Mouse (Mus musculus) CH12.LX (cell line): ENCODE data around the gene Rbks. TPM values are rescaled to one million over a fixed set of nuclear protein-coding genes. Genes with fewer than 3 reads are reported as not detected.

ENCODE experiments used
- DNase-seq: peaks from one replicate; pipeline ENCODE4 v3.0.0-alpha.2; 2013; ENCODE audit errors: extremely low read depth
- H3K27ac ChIP-seq: 2 replicates; pipeline ENCODE4 v1.5.1; 2012; ENCODE audit warnings: low read depth, mild to moderate bottlenecking, control low read depth, moderate library complexity; ENCODE audit not compliant: insufficient read depth
- H3K27me3 ChIP-seq: replicated peaks from 2 replicates; pipeline ENCODE3; 2012; ENCODE audit warnings: inconsistent platforms
- H3K36me3 ChIP-seq, 2 experiments: replicated peaks in 1 of 2; 2 replicates each; pipeline versions ENCODE3 to v1.6.1; 2012; ENCODE audit warnings: inconsistent platforms in 1 of 2, low read length in 1 of 2, mild to moderate bottlenecking in 1 of 2, mixed read lengths in 1 of 2, moderate library complexity in 1 of 2; ENCODE audit not compliant: control insufficient read depth in 1 of 2, insufficient read depth in 1 of 2
- H3K4me1 ChIP-seq, 2 experiments: 2 replicates each; pipeline ENCODE4 v1.6.1; 2012; ENCODE audit warnings: inconsistent platforms in 1 of 2, moderate library complexity in 1 of 2; ENCODE audit not compliant: insufficient read depth in 2 of 2, control insufficient read depth in 1 of 2
- H3K4me2 ChIP-seq: 2 replicates; pipeline ENCODE4 v1.6.1; 2012; ENCODE audit warnings: low read depth, mild to moderate bottlenecking, control low read depth; ENCODE audit not compliant: poor library complexity, insufficient read depth, severe bottlenecking
- H3K4me3 ChIP-seq, 3 experiments: fragments of 150-350 bp in 1 of 3; sonication (generic) in 1 of 3; replicated peaks in 1 of 3; 2 replicates each; pipeline versions ENCODE3 to v1.5.1; 2011 to 2012; ENCODE audit warnings: low read depth in 2 of 3, low read length in 2 of 3, mild to moderate bottlenecking in 2 of 3, moderate library complexity in 2 of 3, control low read depth in 1 of 3, improper control_type of control experiment in 1 of 3, inconsistent platforms in 1 of 3, mixed read lengths in 1 of 3; ENCODE audit not compliant: poor library complexity in 1 of 3
- H3K79me2 ChIP-seq: replicated peaks from 2 replicates; pipeline ENCODE4 v1.6.1; 2012; ENCODE audit warnings: mild to moderate bottlenecking, moderate library complexity; ENCODE audit not compliant: control insufficient read depth, poor library complexity, insufficient read depth, severe bottlenecking; ENCODE audit errors: extremely low read depth
- H3K9ac ChIP-seq: 2 replicates; pipeline ENCODE4 v1.6.1; 2012; ENCODE audit warnings: low read depth, mild to moderate bottlenecking, control low read depth, moderate library complexity; ENCODE audit not compliant: insufficient read depth
- H3K9me3 ChIP-seq: replicated peaks from 2 replicates; pipeline ENCODE3; 2012; ENCODE audit warnings: low read length, inconsistent platforms, mixed read lengths
- BHLHE40 ChIP-seq: IDR thresholded peaks from 2 replicates; pipeline ENCODE4 v1.6.1; 2011; ENCODE audit warnings: mild to moderate bottlenecking, low read depth, low read length, improper control_type of control experiment
- CHD1 ChIP-seq: IDR thresholded peaks from 2 replicates; pipeline ENCODE4 v1.6.1; 2012; ENCODE audit warnings: low read depth, low read length, improper control_type of control experiment, inconsistent platforms
- CHD2 ChIP-seq: IDR thresholded peaks from 2 replicates; pipeline ENCODE4 v1.6.1; 2011; ENCODE audit warnings: low read length, improper control_type of control experiment
- CTCF ChIP-seq, 2 experiments: IDR thresholded peaks in 1 of 2; conservative IDR thresholded peaks in 1 of 2; 2 replicates each; pipeline ENCODE4 v1.5.1; 2011 to 2012; ENCODE audit warnings: low read depth in 2 of 2, low read length in 2 of 2, improper control_type of control experiment in 1 of 2, inconsistent platforms in 1 of 2, mild to moderate bottlenecking in 1 of 2, moderate library complexity in 1 of 2
- E2F4 ChIP-seq: IDR thresholded peaks from 2 replicates; pipeline ENCODE4 v1.6.1; 2011; ENCODE audit warnings: low read depth, low read length, improper control_type of control experiment; ENCODE audit not compliant: insufficient replicate concordance
- ELF1 ChIP-seq: IDR thresholded peaks from 2 replicates; pipeline ENCODE4 v1.6.1; 2014; ENCODE audit warnings: low read depth, mild to moderate bottlenecking, inconsistent platforms, low read length, improper control_type of control experiment
- EP300 ChIP-seq: IDR thresholded peaks from 2 replicates; pipeline ENCODE4 v1.6.1; 2011; ENCODE audit warnings: low read length, improper control_type of control experiment
- ETS1 ChIP-seq: conservative IDR thresholded peaks from 2 replicates; pipeline ENCODE4 v1.6.1; 2012; ENCODE audit warnings: low read depth, mild to moderate bottlenecking, inconsistent platforms, low read length, improper control_type of control experiment, moderate library complexity
- GABPA ChIP-seq: IDR thresholded peaks from 2 replicates; pipeline ENCODE4 v1.6.1; 2012; ENCODE audit warnings: low read depth, low read length, improper control_type of control experiment, inconsistent platforms; ENCODE audit not compliant: insufficient replicate concordance
- HCFC1 ChIP-seq: IDR thresholded peaks from 2 replicates; pipeline ENCODE4 v1.6.1; 2012; ENCODE audit warnings: low read depth, mild to moderate bottlenecking, inconsistent platforms, low read length, improper control_type of control experiment
- IRF4 ChIP-seq: IDR thresholded peaks from 2 replicates; pipeline ENCODE4 v1.6.1; 2014; ENCODE audit warnings: low read depth, mild to moderate bottlenecking, inconsistent platforms, low read length, improper control_type of control experiment
- KAT2A ChIP-seq: IDR thresholded peaks from 2 replicates; pipeline ENCODE4 v1.6.1; 2012; ENCODE audit warnings: low read length, improper control_type of control experiment, inconsistent platforms; ENCODE audit not compliant: insufficient replicate concordance
- MAFK ChIP-seq: IDR thresholded peaks from 2 replicates; pipeline ENCODE4 v1.6.1; 2011; ENCODE audit warnings: low read length, improper control_type of control experiment; ENCODE audit not compliant: insufficient replicate concordance
- MAX ChIP-seq: IDR thresholded peaks from 2 replicates; pipeline ENCODE4 v1.6.1; 2011; ENCODE audit warnings: low read length, improper control_type of control experiment
- MAZ ChIP-seq: IDR thresholded peaks from 2 replicates; pipeline ENCODE4 v1.6.1; 2012; ENCODE audit warnings: low read depth, mild to moderate bottlenecking, inconsistent platforms, low read length, improper control_type of control experiment, moderate library complexity
- MEF2A ChIP-seq: IDR thresholded peaks from 2 replicates; pipeline ENCODE4 v1.6.1; 2014; ENCODE audit warnings: low read depth, mild to moderate bottlenecking, inconsistent platforms, low read length, improper control_type of control experiment, borderline replicate concordance
- MXI1 ChIP-seq: IDR thresholded peaks from 2 replicates; pipeline ENCODE4 v1.6.1; 2011; ENCODE audit warnings: mild to moderate bottlenecking, low read depth, low read length, improper control_type of control experiment
- MYC ChIP-seq: IDR thresholded peaks from 2 replicates; pipeline ENCODE4 v1.6.1; 2011; ENCODE audit warnings: low read depth, mild to moderate bottlenecking, improper control_type of control experiment, low read length
- NELFE ChIP-seq: IDR thresholded peaks from 2 replicates; pipeline ENCODE4 v1.6.1; 2011; ENCODE audit warnings: low read depth, low read length, improper control_type of control experiment
- NRF1 ChIP-seq: IDR thresholded peaks from 2 replicates; pipeline ENCODE4 v1.6.1; 2014; ENCODE audit warnings: low read depth, mild to moderate bottlenecking, inconsistent platforms, low read length, improper control_type of control experiment, moderate library complexity
- PAX5 ChIP-seq: IDR thresholded peaks from 2 replicates; pipeline ENCODE4 v1.6.1; 2012; ENCODE audit warnings: low read length, inconsistent platforms, mixed read lengths
- POLR2A ChIP-seq: IDR thresholded peaks from 2 replicates; pipeline ENCODE4 v1.6.1; 2011; ENCODE audit warnings: low read depth, mild to moderate bottlenecking, improper control_type of control experiment, low read length
- POLR2AphosphoS2 ChIP-seq: IDR thresholded peaks from 2 replicates; pipeline ENCODE4 v1.6.1; 2011; ENCODE audit warnings: low read depth, low read length, improper control_type of control experiment
- RAD21 ChIP-seq: IDR thresholded peaks from 2 replicates; pipeline ENCODE4 v1.6.1; 2011; ENCODE audit warnings: low read depth, mild to moderate bottlenecking, low read length, improper control_type of control experiment, moderate library complexity
- SIN3A ChIP-seq: IDR thresholded peaks from 2 replicates; pipeline ENCODE4 v1.6.1; 2012; ENCODE audit warnings: low read length, improper control_type of control experiment, inconsistent platforms
- TCF12 ChIP-seq: IDR thresholded peaks from 2 replicates; pipeline ENCODE4 v1.6.1; 2014; ENCODE audit warnings: low read depth, mild to moderate bottlenecking, inconsistent platforms, low read length, improper control_type of control experiment
- USF1 ChIP-seq: IDR thresholded peaks from 2 replicates; pipeline ENCODE4 v1.6.1; 2014; ENCODE audit warnings: low read depth, mild to moderate bottlenecking, inconsistent platforms, low read length, improper control_type of control experiment
- ZC3H11A ChIP-seq: IDR thresholded peaks from 2 replicates; pipeline ENCODE4 v1.6.1; 2012; ENCODE audit warnings: low read depth, mild to moderate bottlenecking, inconsistent platforms, low read length, improper control_type of control experiment
- ZMIZ1 ChIP-seq: IDR thresholded peaks from 2 replicates; pipeline ENCODE4 v1.6.1; 2012; ENCODE audit warnings: low read depth, mild to moderate bottlenecking, inconsistent platforms, low read length, improper control_type of control experiment
- dilution Hi-C: fragments of 300-500 bp; cut with MboI; formaldehyde crosslinking; loops from 2 replicates; pipeline ENCODE4 v1.14.3; 2020; ENCODE audit warnings: low sequenced_read_pairs; ENCODE audit not compliant: extremely low pct_unique_long_range_greater_than_20kb, extremely low pct_ligation_motif_present
- in situ Hi-C: fragments of 300-500 bp; cut with MboI; formaldehyde crosslinking; loops from 3 replicates; pipeline ENCODE4 v1.14.3; 2019; ENCODE audit warnings: low sequenced_read_pairs, low pct_ligation_motif_present, low pct_unique_long_range_greater_than_20kb, mixed read lengths
- polyA plus RNA-seq: library from polyadenylated mRNA; unstranded; fragments of >175 nt; gene quantifications from 2 replicates; pipeline ENCODE4 v1.2.1, GENCODE M21; 2012; ENCODE audit warnings: low read depth; ENCODE audit not compliant: insufficient read length
- total RNA-seq, 2 experiments: library from RNA; depleted of rRNA; stranded (reverse); fragments of 300-350 nt in 1 of 2; fragments of >200 nt in 1 of 2; gene quantifications; 2 replicates each; pipeline ENCODE4 v1.2.3; 2012 to 2014

Rbks gene
- total and polyA plus RNA-seq, 3 experiments, result 3.6 to 9.2 (median 6.8) TPM

DNA sequence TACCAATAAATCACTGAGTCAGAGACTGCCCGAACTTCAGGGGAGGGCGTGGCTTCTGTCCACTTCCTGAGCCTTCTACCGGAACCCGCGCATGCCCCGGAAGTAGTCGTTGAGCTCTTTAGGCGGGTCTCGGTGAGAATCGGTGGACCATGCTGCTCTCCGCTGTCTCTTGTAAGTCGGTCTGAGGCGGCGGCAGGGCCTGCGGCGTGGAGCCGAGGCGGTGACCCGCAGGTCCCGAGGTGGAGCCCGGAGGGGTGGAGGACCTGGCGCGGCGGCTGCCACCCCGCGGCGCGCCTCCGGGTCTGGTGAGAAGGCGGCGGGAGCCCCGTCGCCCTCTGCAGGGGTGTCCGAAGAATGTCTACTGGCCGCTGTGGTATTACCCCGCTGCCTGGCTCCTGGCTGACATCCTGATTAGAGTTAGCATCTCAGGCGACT, 83.6 kb downstream of the Rbks start:
- Histone ChIP-seq H3K4me3 (peak overlapping the region; percentile 82 to 92 (median 84)), H3K27ac (peak overlapping the region; percentile 74), H3K79me2 (peaks cover 6% of the 10 kb centered on the region; the same call in 1 of the 2 replicates), H3K4me2 (no peak overlapping the region; the same call in 1 of the 2 replicates), H3K9me3 (no peaks in the 10 kb centered on the region), H3K4me1 (peaks cover 6 to 29% of the 10 kb centered on the region in 2 experiments), H3K27me3 (no peaks in the 10 kb centered on the region), H3K36me3 (peaks cover 19 to 34% of the 10 kb centered on the region in 2 experiments), H3K9ac (peak overlapping the region; percentile 88)
- peak; percentile 93 for DNase-seq
- in situ Hi-C loops (no loop called here), dilution Hi-C loops (no loop called here)
- TF ChIP-seq ZC3H11A (no peak), NELFE (peak; percentile 88), POLR2A (peak; percentile 92), GABPA (no peak), PAX5 (no peak), E2F4 (peak; percentile 50; the same call in 1 of the 2 replicates), ELF1 (peak; percentile 93), USF1 (no peak), POLR2AphosphoS2 (peak; percentile 78; the same call in 1 of the 2 replicates), CHD2 (peak; percentile 82), BHLHE40 (no peak), MXI1 (peak; percentile 85), EP300 (no peak), RAD21 (no peak; the same call in 1 of the 2 replicates), MYC (peak; percentile 68; the same call in 1 of the 2 replicates), KAT2A (peak; percentile 73; the same call in 1 of the 2 replicates), ZMIZ1 (peak; percentile 59; the same call in 1 of the 2 replicates), TCF12 (peak; percentile 79), ETS1 (no peak), MAFK (no peak), SIN3A (peak; percentile 51; the same call in 1 of the 2 replicates), HCFC1 (peak; percentile 86), MAZ (no peak), IRF4 (peak; percentile 21; the same call in 1 of the 2 replicates), CHD1 (no peak), NRF1 (peak; percentile 67), MEF2A (0 out of 2 replicates have a peak, but pooled peaks have one; percentile 43), MAX (peak; percentile 49; the same call in 1 of the 2 replicates), CTCF (conservative IDR thresholded peaks at IDR 0.05 in 1 of 2, IDR thresholded peaks at IDR 0.05 in 1 of 2; ENCODE audit: low read depth in 2 of 2, low read length in 2 of 2) (peak in 1 of 2 experiments; percentile 60; a peak in 2 of 4 replicates)
